Mouse (Mus musculus) testis, adult 2 months (tissue): ENCODE results near the gene Tie1.

Experiments
- CTCF ChIP-seq: fragments of 200-500 bp; IDR thresholded peaks from 2 replicates; pipeline ENCODE4 v1.5.1; 2012; ENCODE audit warnings: low read depth, mild to moderate bottlenecking, inconsistent platforms, low read length, moderate library complexity; ENCODE audit not compliant: control insufficient read depth, insufficient read depth, insufficient replicate concordance
- POLR2A ChIP-seq: fragments of 200-500 bp; IDR thresholded peaks from 2 replicates; pipeline ENCODE4 v1.6.1; 2012; ENCODE audit warnings: low read depth, mild to moderate bottlenecking, inconsistent platforms, low read length, moderate library complexity; ENCODE audit not compliant: control insufficient read depth

- TF ChIP-seq CTCF, result no peak
- no peak for TF ChIP-seq POLR2A
Observed at GRCm38 (mm10) chr4:118518208-118518607, 28.3 kb upstream of the Tie1 start.
